Mouse (Mus musculus): ENCODE measurements around the gene Ago3. TPM values are rescaled to one million over a fixed set of nuclear protein-coding genes. Genes with fewer than 3 reads are reported as not detected.
A peak's percentile ranks its signal among the peaks of the same experiment; 100 is the strongest.

The Ago3 gene
- polyA plus RNA-seq (2012; rRNA removed) = 12.6 and 14.8 TPM in 2 replicates

GRCm38 (mm10) chr4:126429347-126430079 is at the start of gene Ago3:
Ago3 (minus strand) TSS chr4:126429556.
- Histone ChIP-seq H3K36me3 (ENCODE audit: control insufficient read depth, insufficient read depth, low read length) (no peaks in the 10 kb centered on the region), H3K4me3 (ENCODE audit: extremely low read depth, insufficient read depth, insufficient read length) (peak within 1 kb of the TSS; percentile 78), H3K27ac (ENCODE audit: insufficient read depth, low read length) (peak within 1 kb of the TSS; percentile 69), H3K27me3 (ENCODE audit: control insufficient read depth, insufficient read depth, low read length) (no peaks in the 10 kb centered on the region), H3K4me1 (ENCODE audit: control insufficient read depth, insufficient read depth, insufficient read length) (no peaks in the 10 kb centered on the region)
- under 1% methylated on average over 65 of the region's 65 CpGs for WGBS
- DNase-seq (ENCODE audit: low read depth in 1 of 2, low spot score in 2 of 2) = peak; percentile 54 to 87
- TF ChIP-seq CTCF (IDR thresholded peaks at IDR 0.05; ENCODE audit: extremely low read depth, insufficient read depth, insufficient read length, insufficient replicate concordance) (no peak), POLR2A (IDR thresholded peaks at IDR 0.05; ENCODE audit: low read depth, low read length) (peak; percentile 54)

- WGBS = 64% methylated on average over 5 of the region's 5 CpGs
- H3K27me3 ChIP-seq (ENCODE audit: control insufficient read depth, insufficient read depth, low read length) = no peaks in the 10 kb centered on the region
- no peak overlapping the region for H3K27ac ChIP-seq (ENCODE audit: insufficient read depth, low read length)
- H3K4me1 ChIP-seq (ENCODE audit: control insufficient read depth, insufficient read depth, insufficient read length) = no peaks in the 10 kb centered on the region; the same call in 1 of the 2 replicates
- DNase-seq (ENCODE audit: low read depth in 1 of 2, low spot score in 2 of 2) = no peak
- no peaks in the 10 kb centered on the region for H3K36me3 ChIP-seq (ENCODE audit: control insufficient read depth, insufficient read depth, low read length)
- H3K4me3 ChIP-seq (ENCODE audit: extremely low read depth, insufficient read depth, insufficient read length) = no peak overlapping the region
- TF ChIP-seq CTCF (IDR thresholded peaks at IDR 0.05; ENCODE audit: extremely low read depth, insufficient read depth, insufficient read length, insufficient replicate concordance) (no peak), POLR2A (IDR thresholded peaks at IDR 0.05; ENCODE audit: low read depth, low read length) (no peak)
Observed at GRCm38 (mm10) chr4:126473031-126473430, 43.7 kb upstream of the Ago3 start.

- Histone ChIP-seq H3K4me3 (ENCODE audit: extremely low read depth, insufficient read depth, insufficient read length) (no peak overlapping the region), H3K27ac (ENCODE audit: insufficient read depth, low read length) (no peak overlapping the region), H3K27me3 (ENCODE audit: control insufficient read depth, insufficient read depth, low read length) (no peaks in the 10 kb centered on the region), H3K36me3 (ENCODE audit: control insufficient read depth, insufficient read depth, low read length) (no peaks in the 10 kb centered on the region), H3K4me1 (ENCODE audit: control insufficient read depth, insufficient read depth, insufficient read length) (no peaks in the 10 kb centered on the region; the same call in 1 of the 2 replicates)
- WGBS = 77% methylated on average over 1 of the region's 1 CpGs
- TF ChIP-seq CTCF (IDR thresholded peaks at IDR 0.05; ENCODE audit: extremely low read depth, insufficient read depth, insufficient read length, insufficient replicate concordance) (no peak), POLR2A (IDR thresholded peaks at IDR 0.05; ENCODE audit: low read depth, low read length) (no peak)
- DNase-seq (ENCODE audit: low read depth in 1 of 2, low spot score in 2 of 2) = no peak
Observed at GRCm38 (mm10) chr4:126469334-126469733, 40.0 kb upstream of the Ago3 start.

- H3K4me1 ChIP-seq (ENCODE audit: control insufficient read depth, insufficient read depth, insufficient read length) = no peaks in the 10 kb centered on the region; the same call in 1 of the 2 replicates
- H3K36me3 ChIP-seq (ENCODE audit: control insufficient read depth, insufficient read depth, low read length) = no peaks in the 10 kb centered on the region
- 3% methylated on average over 8 of the region's 8 CpGs for WGBS
- DNase-seq (ENCODE audit: low read depth in 1 of 2, low spot score in 2 of 2) = no peak
- TF ChIP-seq CTCF (IDR thresholded peaks at IDR 0.05; ENCODE audit: extremely low read depth, insufficient read depth, insufficient read length, insufficient replicate concordance) (no peak), POLR2A (IDR thresholded peaks at IDR 0.05; ENCODE audit: low read depth, low read length) (no peak)
- peak overlapping the region; percentile 37; the same call in 1 of the 2 replicates for H3K27ac ChIP-seq (ENCODE audit: insufficient read depth, low read length)
- 0 out of 2 replicates have a peak overlapping the region, but pooled peaks have one; percentile 19 for H3K4me3 ChIP-seq (ENCODE audit: extremely low read depth, insufficient read depth, insufficient read length)
- no peaks in the 10 kb centered on the region for H3K27me3 ChIP-seq (ENCODE audit: control insufficient read depth, insufficient read depth, low read length)
Observed at GRCm38 (mm10) chr4:126468925-126469324, 39.6 kb upstream of the Ago3 start.

GRCm38 (mm10) chr4:126468285-126468901 is 39.0 kb upstream of the Ago3 start, which contains the start of gene Ago1:
Ago1 (minus strand) TSS chr4:126468583.
- TF ChIP-seq CTCF (IDR thresholded peaks at IDR 0.05; ENCODE audit: extremely low read depth, insufficient read depth, insufficient read length, insufficient replicate concordance) (peak; percentile 98), POLR2A (IDR thresholded peaks at IDR 0.05; ENCODE audit: low read depth, low read length) (peak; percentile 14; the same call in 1 of the 2 replicates)
- peak within 1 kb of the TSS; percentile 70 for H3K27ac ChIP-seq (ENCODE audit: insufficient read depth, low read length)
- H3K36me3 ChIP-seq (ENCODE audit: control insufficient read depth, insufficient read depth, low read length) = no peaks in the 10 kb centered on the region
- H3K4me1 ChIP-seq (ENCODE audit: control insufficient read depth, insufficient read depth, insufficient read length) = no peaks in the 10 kb centered on the region; the same call in 1 of the 2 replicates
- peak within 1 kb of the TSS; percentile 76 for H3K4me3 ChIP-seq (ENCODE audit: extremely low read depth, insufficient read depth, insufficient read length)
- DNase-seq (ENCODE audit: low read depth in 1 of 2, low spot score in 2 of 2) = peak; percentile 88 to 95
- under 1% methylated on average over 51 of the region's 55 CpGs for WGBS
- H3K27me3 ChIP-seq (ENCODE audit: control insufficient read depth, insufficient read depth, low read length) = no peaks in the 10 kb centered on the region

GRCm38 (mm10) chr4:126467721-126468284 is 38.4 kb upstream of the Ago3 start:
- H3K4me1 ChIP-seq (ENCODE audit: control insufficient read depth, insufficient read depth, insufficient read length) = no peaks in the 10 kb centered on the region; the same call in 1 of the 2 replicates
- TF ChIP-seq CTCF (IDR thresholded peaks at IDR 0.05; ENCODE audit: extremely low read depth, insufficient read depth, insufficient read length, insufficient replicate concordance) = no peak
- TF ChIP-seq POLR2A (IDR thresholded peaks at IDR 0.05; ENCODE audit: low read depth, low read length) = no peak
- DNase-seq (ENCODE audit: low read depth in 1 of 2, low spot score in 2 of 2) = peak; percentile 22 to 65
- H3K36me3 ChIP-seq (ENCODE audit: control insufficient read depth, insufficient read depth, low read length) = no peaks in the 10 kb centered on the region
- H3K27me3 ChIP-seq (ENCODE audit: control insufficient read depth, insufficient read depth, low read length) = no peaks in the 10 kb centered on the region
- H3K4me3 ChIP-seq (ENCODE audit: extremely low read depth, insufficient read depth, insufficient read length) = peak overlapping the region; percentile 76
- peak overlapping the region; percentile 70 for H3K27ac ChIP-seq (ENCODE audit: insufficient read depth, low read length)
- WGBS = 2% methylated on average over 18 of the region's 25 CpGs
